Mouse (Mus musculus) CH12.LX (cell line): ENCODE results near the gene Dyrk3. TPM values are rescaled to one million over a fixed set of nuclear protein-coding genes. Genes with fewer than 3 reads are reported as not detected.
"Not testable (repeated sequence)": the region's sequence is repeated elsewhere in the genome, so short reads cannot be mapped to it uniquely, and the experiment has no call there.

Experiments used
- DNase-seq: peaks from one replicate; pipeline ENCODE4 v3.0.0-alpha.2; 2013; ENCODE audit errors: extremely low read depth
- H3K27ac ChIP-seq: 2 replicates; pipeline ENCODE4 v1.5.1; 2012; ENCODE audit warnings: low read depth, mild to moderate bottlenecking, control low read depth, moderate library complexity; ENCODE audit not compliant: insufficient read depth
- H3K27me3 ChIP-seq: replicated peaks from 2 replicates; pipeline ENCODE3; 2012; ENCODE audit warnings: inconsistent platforms
- H3K36me3 ChIP-seq, 2 experiments: replicated peaks in 1 of 2; 2 replicates each; pipeline versions ENCODE3 to v1.6.1; 2012; ENCODE audit warnings: inconsistent platforms in 1 of 2, low read length in 1 of 2, mild to moderate bottlenecking in 1 of 2, mixed read lengths in 1 of 2, moderate library complexity in 1 of 2; ENCODE audit not compliant: control insufficient read depth in 1 of 2, insufficient read depth in 1 of 2
- H3K4me1 ChIP-seq, 2 experiments: 2 replicates each; pipeline ENCODE4 v1.6.1; 2012; ENCODE audit warnings: inconsistent platforms in 1 of 2, moderate library complexity in 1 of 2; ENCODE audit not compliant: insufficient read depth in 2 of 2, control insufficient read depth in 1 of 2
- H3K4me2 ChIP-seq: 2 replicates; pipeline ENCODE4 v1.6.1; 2012; ENCODE audit warnings: low read depth, mild to moderate bottlenecking, control low read depth; ENCODE audit not compliant: poor library complexity, insufficient read depth, severe bottlenecking
- H3K4me3 ChIP-seq, 3 experiments: fragments of 150-350 bp in 1 of 3; sonication (generic) in 1 of 3; replicated peaks in 1 of 3; 2 replicates each; pipeline versions ENCODE3 to v1.5.1; 2011 to 2012; ENCODE audit warnings: low read depth in 2 of 3, low read length in 2 of 3, mild to moderate bottlenecking in 2 of 3, moderate library complexity in 2 of 3, control low read depth in 1 of 3, improper control_type of control experiment in 1 of 3, inconsistent platforms in 1 of 3, mixed read lengths in 1 of 3; ENCODE audit not compliant: poor library complexity in 1 of 3
- H3K79me2 ChIP-seq: replicated peaks from 2 replicates; pipeline ENCODE4 v1.6.1; 2012; ENCODE audit warnings: mild to moderate bottlenecking, moderate library complexity; ENCODE audit not compliant: control insufficient read depth, poor library complexity, insufficient read depth, severe bottlenecking; ENCODE audit errors: extremely low read depth
- H3K9ac ChIP-seq: 2 replicates; pipeline ENCODE4 v1.6.1; 2012; ENCODE audit warnings: low read depth, mild to moderate bottlenecking, control low read depth, moderate library complexity; ENCODE audit not compliant: insufficient read depth
- H3K9me3 ChIP-seq: replicated peaks from 2 replicates; pipeline ENCODE3; 2012; ENCODE audit warnings: low read length, inconsistent platforms, mixed read lengths
- BHLHE40 ChIP-seq: IDR thresholded peaks from 2 replicates; pipeline ENCODE4 v1.6.1; 2011; ENCODE audit warnings: mild to moderate bottlenecking, low read depth, low read length, improper control_type of control experiment
- CHD1 ChIP-seq: IDR thresholded peaks from 2 replicates; pipeline ENCODE4 v1.6.1; 2012; ENCODE audit warnings: low read depth, low read length, improper control_type of control experiment, inconsistent platforms
- CHD2 ChIP-seq: IDR thresholded peaks from 2 replicates; pipeline ENCODE4 v1.6.1; 2011; ENCODE audit warnings: low read length, improper control_type of control experiment
- EP300 ChIP-seq: IDR thresholded peaks from 2 replicates; pipeline ENCODE4 v1.6.1; 2011; ENCODE audit warnings: low read length, improper control_type of control experiment
- ETS1 ChIP-seq: conservative IDR thresholded peaks from 2 replicates; pipeline ENCODE4 v1.6.1; 2012; ENCODE audit warnings: low read depth, mild to moderate bottlenecking, inconsistent platforms, low read length, improper control_type of control experiment, moderate library complexity
- GABPA ChIP-seq: IDR thresholded peaks from 2 replicates; pipeline ENCODE4 v1.6.1; 2012; ENCODE audit warnings: low read depth, low read length, improper control_type of control experiment, inconsistent platforms; ENCODE audit not compliant: insufficient replicate concordance
- HCFC1 ChIP-seq: IDR thresholded peaks from 2 replicates; pipeline ENCODE4 v1.6.1; 2012; ENCODE audit warnings: low read depth, mild to moderate bottlenecking, inconsistent platforms, low read length, improper control_type of control experiment
- IRF4 ChIP-seq: IDR thresholded peaks from 2 replicates; pipeline ENCODE4 v1.6.1; 2014; ENCODE audit warnings: low read depth, mild to moderate bottlenecking, inconsistent platforms, low read length, improper control_type of control experiment
- JUN ChIP-seq: IDR thresholded peaks from 2 replicates; pipeline ENCODE4 v1.6.1; 2011; ENCODE audit warnings: low read depth, mild to moderate bottlenecking, low read length, improper control_type of control experiment, moderate library complexity; ENCODE audit not compliant: insufficient read depth
- JUND ChIP-seq: conservative IDR thresholded peaks from 2 replicates; pipeline ENCODE4 v1.6.1; 2011; ENCODE audit warnings: low read depth, low read length, improper control_type of control experiment
- KAT2A ChIP-seq: IDR thresholded peaks from 2 replicates; pipeline ENCODE4 v1.6.1; 2012; ENCODE audit warnings: low read length, improper control_type of control experiment, inconsistent platforms; ENCODE audit not compliant: insufficient replicate concordance
- MXI1 ChIP-seq: IDR thresholded peaks from 2 replicates; pipeline ENCODE4 v1.6.1; 2011; ENCODE audit warnings: mild to moderate bottlenecking, low read depth, low read length, improper control_type of control experiment
- NELFE ChIP-seq: IDR thresholded peaks from 2 replicates; pipeline ENCODE4 v1.6.1; 2011; ENCODE audit warnings: low read depth, low read length, improper control_type of control experiment
- PAX5 ChIP-seq: IDR thresholded peaks from 2 replicates; pipeline ENCODE4 v1.6.1; 2012; ENCODE audit warnings: low read length, inconsistent platforms, mixed read lengths
- POLR2A ChIP-seq: IDR thresholded peaks from 2 replicates; pipeline ENCODE4 v1.6.1; 2011; ENCODE audit warnings: low read depth, mild to moderate bottlenecking, improper control_type of control experiment, low read length
- RAD21 ChIP-seq: IDR thresholded peaks from 2 replicates; pipeline ENCODE4 v1.6.1; 2011; ENCODE audit warnings: low read depth, mild to moderate bottlenecking, low read length, improper control_type of control experiment, moderate library complexity
- RCOR1 ChIP-seq: conservative IDR thresholded peaks from 2 replicates; pipeline ENCODE4 v1.6.1; 2012; ENCODE audit warnings: low read depth, mild to moderate bottlenecking, inconsistent platforms, low read length, improper control_type of control experiment
- SMC3 ChIP-seq: IDR thresholded peaks from 2 replicates; pipeline ENCODE4 v1.6.1; 2011; ENCODE audit warnings: low read depth, low read length, improper control_type of control experiment
- TBP ChIP-seq: conservative IDR thresholded peaks from 2 replicates; pipeline ENCODE4 v1.6.1; 2011; ENCODE audit warnings: low read depth, low read length, improper control_type of control experiment
- TCF12 ChIP-seq: IDR thresholded peaks from 2 replicates; pipeline ENCODE4 v1.6.1; 2014; ENCODE audit warnings: low read depth, mild to moderate bottlenecking, inconsistent platforms, low read length, improper control_type of control experiment
- UBTF ChIP-seq: IDR thresholded peaks from 2 replicates; pipeline ENCODE4 v1.6.1; 2012; ENCODE audit warnings: low read depth, mild to moderate bottlenecking, inconsistent platforms, low read length, improper control_type of control experiment, moderate library complexity
- USF1 ChIP-seq: IDR thresholded peaks from 2 replicates; pipeline ENCODE4 v1.6.1; 2014; ENCODE audit warnings: low read depth, mild to moderate bottlenecking, inconsistent platforms, low read length, improper control_type of control experiment
- USF2 ChIP-seq: conservative IDR thresholded peaks from 2 replicates; pipeline ENCODE4 v1.6.1; 2011; ENCODE audit warnings: low read depth, low read length, improper control_type of control experiment
- ZKSCAN1 ChIP-seq: IDR thresholded peaks from 2 replicates; pipeline ENCODE4 v1.6.1; 2012; ENCODE audit warnings: low read depth, inconsistent platforms, low read length, improper control_type of control experiment, borderline replicate concordance
- dilution Hi-C: fragments of 300-500 bp; cut with MboI; formaldehyde crosslinking; loops from 2 replicates; pipeline ENCODE4 v1.14.3; 2020; ENCODE audit warnings: low sequenced_read_pairs; ENCODE audit not compliant: extremely low pct_unique_long_range_greater_than_20kb, extremely low pct_ligation_motif_present
- in situ Hi-C: fragments of 300-500 bp; cut with MboI; formaldehyde crosslinking; loops from 3 replicates; pipeline ENCODE4 v1.14.3; 2019; ENCODE audit warnings: low sequenced_read_pairs, low pct_ligation_motif_present, low pct_unique_long_range_greater_than_20kb, mixed read lengths
- polyA plus RNA-seq: library from polyadenylated mRNA; unstranded; fragments of >175 nt; gene quantifications from 2 replicates; pipeline ENCODE4 v1.2.1, GENCODE M21; 2012; ENCODE audit warnings: low read depth; ENCODE audit not compliant: insufficient read length
- total RNA-seq, 2 experiments: library from RNA; depleted of rRNA; stranded (reverse); fragments of 300-350 nt in 1 of 2; fragments of >200 nt in 1 of 2; gene quantifications; 2 replicates each; pipeline ENCODE4 v1.2.3; 2012 to 2014

Gene Dyrk3
- total and polyA plus RNA-seq, 3 experiments: 6.4 to 10.1 (median 8.2) TPM

- TF ChIP-seq TCF12 (peak; percentile 29; the same call in 1 of the 2 replicates), NELFE (peak; percentile 60; the same call in 1 of the 2 replicates), RAD21 (no peak), HCFC1 (peak; percentile 35; the same call in 1 of the 2 replicates), PAX5 (no peak), USF1 (no peak), JUND (peak; percentile 36; the same call in 1 of the 2 replicates), SMC3 (no peak; the same call in 1 of the 2 replicates)
Observed at GRCm38 (mm10) chr1:131146181-131146614, 8.1 kb upstream of the Dyrk3 start (continued).

DNA sequence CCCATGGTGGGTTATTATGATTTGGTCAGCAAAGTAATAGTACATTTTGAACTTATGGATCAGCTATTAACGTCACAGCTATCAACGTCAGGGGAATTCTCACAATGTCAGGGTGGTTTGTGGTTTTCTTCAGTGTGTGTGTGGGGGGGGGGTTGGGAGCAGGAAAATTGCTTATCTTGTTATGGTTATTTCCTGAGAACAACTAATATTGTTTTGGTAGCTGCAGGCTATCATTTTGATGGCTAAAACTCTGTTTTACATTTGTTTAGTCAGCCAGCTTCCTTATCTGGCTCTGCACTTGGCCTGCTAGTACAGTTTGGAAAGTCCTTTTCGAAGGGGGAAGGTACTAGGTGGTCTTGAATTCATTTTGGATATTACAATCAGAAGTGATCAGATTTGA, 7.1 kb upstream of the Dyrk3 start:
- in situ Hi-C loops, H3K36me3 ChIP-seq, dilution Hi-C loops, H3K9ac ChIP-seq, H3K27ac ChIP-seq, DNase-seq, H3K9me3 ChIP-seq, H3K27me3 ChIP-seq, H3K79me2 ChIP-seq, H3K4me2 ChIP-seq, H3K4me3 ChIP-seq: not testable (repeated sequence)
- H3K4me1 ChIP-seq: peaks cover 19 to 49% of the 10 kb centered on the region in 2 experiments

DNA sequence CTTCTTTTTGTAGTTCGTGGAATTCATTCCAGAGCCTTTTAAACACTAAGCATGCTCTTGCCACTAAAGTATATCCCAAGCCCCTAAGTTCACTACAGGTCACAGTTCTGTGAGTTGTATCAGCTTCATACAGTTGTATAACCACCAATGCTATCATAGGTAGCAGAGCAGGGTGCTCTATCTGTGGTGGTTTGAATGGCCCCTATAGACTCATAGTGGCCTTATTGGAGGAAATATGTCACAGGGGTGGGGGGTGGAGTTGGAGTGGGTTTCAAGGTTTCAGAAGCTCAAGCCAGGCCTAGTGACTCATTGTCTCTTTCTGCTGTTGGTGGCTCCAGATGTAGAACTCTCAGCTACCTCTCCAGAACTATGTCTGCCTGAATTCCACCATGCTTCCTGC, 4.3 kb upstream of the Dyrk3 start:
- DNase-seq: no peak
- Histone ChIP-seq H3K79me2 (0 out of 2 replicates have a peak, but pooled peaks cover 6% of the 10 kb centered on the region), H3K27me3 (no peaks in the 10 kb centered on the region), H3K4me3 (no peak overlapping the region), H3K9ac (no peak overlapping the region), H3K4me2 (no peak overlapping the region), H3K36me3 (no peaks in the 10 kb centered on the region), H3K27ac (no peak overlapping the region), H3K4me1 (peaks cover 17 to 54% of the 10 kb centered on the region in 2 experiments), H3K9me3 (peaks cover 2% of the 10 kb centered on the region)
- TF ChIP-seq BHLHE40 (no peak), RCOR1 (no peak), TCF12 (no peak), PAX5 (no peak), SMC3 (no peak), CHD2 (no peak)
- dilution Hi-C loops (no loop called here), in situ Hi-C loops (no loop called here)

GRCm38 (mm10) chr1:131141449-131141848, 3.3 kb upstream of the Dyrk3 start:
- Histone ChIP-seq H3K27ac (no peak overlapping the region), H3K9ac (no peak overlapping the region), H3K79me2 (peaks cover 13% of the 10 kb centered on the region; the same call in 1 of the 2 replicates), H3K4me2 (no peak overlapping the region), H3K27me3 (no peaks in the 10 kb centered on the region), H3K4me1 (peaks cover 15 to 63% of the 10 kb centered on the region in 2 experiments), H3K4me3 (no peak overlapping the region), H3K9me3 (peaks cover 2% of the 10 kb centered on the region), H3K36me3 (no peaks in the 10 kb centered on the region)
- dilution Hi-C loops: no loop called here
- DNase-seq: no peak
- no peak for TF ChIP-seq KAT2A
- TF ChIP-seq IRF4: no peak
- no peak for TF ChIP-seq MXI1
- no peak for TF ChIP-seq GABPA
- TF ChIP-seq UBTF: no peak
- TF ChIP-seq POLR2A: no peak
- no peak for TF ChIP-seq TBP
- TF ChIP-seq ZKSCAN1: no peak
- no peak for TF ChIP-seq USF2
- TF ChIP-seq TCF12: no peak
- no peak for TF ChIP-seq CHD2
- TF ChIP-seq JUND: no peak
- TF ChIP-seq CHD1: no peak
- TF ChIP-seq USF1: no peak
- no peak for TF ChIP-seq ETS1
- no peak for TF ChIP-seq HCFC1
- TF ChIP-seq JUN: no peak
- no peak for TF ChIP-seq EP300
- in situ Hi-C loops: no loop called here
